Mouse (Mus musculus) c-Kit-negative CD71-positive TER-119-positive erythroid progenitor cells, embryonic 14.5 days (primary cell): ENCODE measurements around the gene Fam133b.
"Not testable (repeated sequence)": the region's sequence is repeated elsewhere in the genome, so short reads cannot be mapped to it uniquely, and the experiment has no call there.

ENCODE experiments used
- DNase-seq: peaks from one replicate; pipeline ENCODE4 v3.0.0-alpha.2; 2013; ENCODE audit warnings: low read depth, low spot score

Gene Fam133b

GRCm38 (mm10) chr5:3520493-3521359 is 22.9 kb upstream of the Fam133b start:
- no peak for DNase-seq

GRCm38 (mm10) chr5:3521741-3522140 is 21.9 kb upstream of the Fam133b start:
- DNase-seq: no peak

DNA sequence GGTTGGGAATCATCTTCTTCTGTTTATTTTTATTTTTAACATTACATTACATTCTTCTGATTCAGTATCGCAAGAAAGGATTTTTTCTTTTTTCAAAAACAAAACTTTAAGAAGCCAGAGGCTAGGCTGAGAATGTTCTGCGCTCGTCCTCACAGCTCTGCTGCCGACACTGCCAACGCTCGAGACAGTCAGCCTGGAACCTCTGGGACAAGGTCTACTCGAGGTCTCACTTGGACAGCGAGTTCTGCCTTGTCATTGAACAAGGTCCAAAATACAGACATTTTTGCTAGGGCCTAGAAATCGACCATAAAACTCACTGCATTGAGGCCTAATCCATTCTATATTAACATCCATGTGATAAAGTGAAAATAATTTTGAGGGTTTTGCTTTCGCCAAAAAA is 20.8 kb upstream of the Fam133b start:
- no peak for DNase-seq

DNA sequence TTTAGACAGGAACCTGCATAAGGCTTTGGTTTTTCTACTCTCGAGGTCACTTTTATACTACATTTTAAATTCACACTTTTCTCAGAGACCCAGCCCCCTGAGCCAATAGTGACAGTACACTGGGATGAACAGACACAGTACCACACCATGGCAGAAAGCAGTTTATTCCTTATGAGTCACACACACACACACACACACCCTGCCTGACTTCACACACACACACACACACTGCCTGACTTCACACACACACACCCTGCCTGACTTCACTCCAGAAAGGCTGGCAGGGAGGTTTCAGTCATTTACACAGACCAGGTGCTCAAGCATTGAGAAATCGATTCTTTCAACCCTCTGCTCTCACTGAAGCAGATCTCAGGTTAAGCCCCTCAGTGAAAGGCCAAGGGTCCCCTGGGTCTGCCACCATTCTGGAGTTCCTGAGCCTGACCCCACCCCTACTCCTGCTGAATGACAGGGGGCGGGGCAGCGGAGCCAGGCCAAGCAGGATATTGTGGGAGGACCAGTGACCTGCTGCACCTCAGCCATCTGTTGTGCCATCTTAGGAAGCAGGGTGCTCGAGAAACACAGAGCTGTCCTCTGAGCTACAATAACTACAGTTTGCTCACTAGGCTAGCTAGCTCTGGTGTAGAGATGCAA is 16.5 kb upstream of the Fam133b start:
- DNase-seq: no peak

DNA sequence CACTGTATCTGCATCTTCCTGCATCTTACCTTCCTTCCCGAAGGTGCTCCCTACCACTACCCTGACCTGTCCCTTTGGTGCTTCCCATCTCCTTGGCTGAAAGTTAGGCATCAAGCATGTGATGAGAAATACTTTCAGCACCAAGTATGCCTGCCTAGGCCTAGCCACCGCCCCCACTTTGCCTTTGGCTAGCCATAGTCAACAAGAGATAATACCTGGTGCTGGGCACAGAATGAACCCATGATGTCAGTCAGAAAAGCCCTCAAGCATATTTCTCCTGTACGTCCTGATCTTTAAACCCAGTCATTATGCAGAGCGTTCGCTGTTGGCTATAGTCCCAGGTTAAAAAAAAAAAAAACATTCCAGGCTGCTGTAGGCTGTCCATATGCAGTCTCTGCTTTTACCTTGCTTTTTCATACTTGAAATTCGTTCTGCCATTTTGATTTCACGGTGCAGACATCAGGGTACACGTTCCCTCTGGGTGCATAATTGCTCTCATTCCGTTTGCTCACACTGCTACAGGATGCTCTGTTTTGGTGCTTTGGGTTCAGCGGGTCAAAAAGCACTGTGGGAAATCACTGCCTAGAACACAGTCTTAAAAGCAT is 13.9 kb upstream of the Fam133b start:
- DNase-seq: no peak

- not testable (repeated sequence) for DNase-seq
Observed at GRCm38 (mm10) chr5:3532048-3532447, 11.6 kb upstream of the Fam133b start.

GRCm38 (mm10) chr5:3536592-3537212 is 6.9 kb upstream of the Fam133b start:
- no peak for DNase-seq

GRCm38 (mm10) chr5:3538505-3539472 is 4.8 kb upstream of the Fam133b start:
- DNase-seq: no peak

DNA sequence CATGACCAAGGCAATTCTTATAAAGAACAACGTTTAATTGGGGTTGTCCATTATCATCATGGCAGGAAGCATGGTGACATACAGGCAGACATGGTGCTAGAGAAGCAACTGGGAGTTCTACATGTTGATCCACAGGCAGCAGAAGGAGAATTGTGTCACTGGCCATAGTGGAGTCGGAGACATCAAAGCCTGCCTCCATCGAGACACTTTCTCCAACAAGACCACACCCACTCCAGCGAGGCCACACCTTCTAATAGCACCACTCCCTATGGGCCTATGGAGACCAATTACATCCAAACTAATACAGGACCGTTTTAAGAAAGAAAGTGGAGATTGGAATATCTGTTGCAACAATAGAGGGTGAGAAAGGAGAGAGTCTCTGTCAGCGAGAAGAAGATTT is 1.8 kb upstream of the Fam133b start:
- DNase-seq: no peak

DNA sequence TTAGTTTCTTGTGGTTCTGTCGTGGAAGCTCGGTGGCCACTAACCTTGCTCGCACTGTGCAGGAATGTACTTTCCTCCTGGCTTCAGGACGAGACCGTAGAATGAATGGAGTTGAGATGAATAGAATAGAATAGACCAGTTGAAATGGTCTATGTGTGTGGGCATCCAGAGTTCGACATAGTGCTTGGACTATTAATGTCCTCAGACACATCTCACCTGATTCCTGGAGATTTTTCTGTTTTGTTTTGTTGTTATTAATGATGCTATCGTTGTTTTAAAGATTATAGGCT is 792 bp downstream of the Fam133b start:
- no peak for DNase-seq

DNA sequence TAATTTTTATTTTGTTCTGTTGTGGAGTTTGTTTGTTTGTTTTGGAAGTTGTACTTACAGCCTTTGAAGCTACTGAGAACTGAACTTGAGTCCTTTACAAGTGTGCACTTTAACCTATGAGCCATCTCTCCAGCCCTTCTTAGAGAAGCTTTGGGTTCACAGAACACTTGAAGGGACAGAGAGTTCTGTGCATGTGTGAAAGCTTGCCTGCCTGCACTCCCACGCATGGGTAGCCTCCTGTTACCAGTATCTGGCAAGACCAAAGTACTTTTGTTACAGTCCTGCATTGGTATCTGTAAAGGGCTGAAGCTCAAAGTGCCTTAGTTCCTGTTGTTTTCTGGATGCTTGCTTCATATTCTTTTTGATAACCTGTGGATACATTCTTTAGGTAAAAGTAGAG is 2.6 kb downstream of the Fam133b start:
- no peak for DNase-seq

DNA sequence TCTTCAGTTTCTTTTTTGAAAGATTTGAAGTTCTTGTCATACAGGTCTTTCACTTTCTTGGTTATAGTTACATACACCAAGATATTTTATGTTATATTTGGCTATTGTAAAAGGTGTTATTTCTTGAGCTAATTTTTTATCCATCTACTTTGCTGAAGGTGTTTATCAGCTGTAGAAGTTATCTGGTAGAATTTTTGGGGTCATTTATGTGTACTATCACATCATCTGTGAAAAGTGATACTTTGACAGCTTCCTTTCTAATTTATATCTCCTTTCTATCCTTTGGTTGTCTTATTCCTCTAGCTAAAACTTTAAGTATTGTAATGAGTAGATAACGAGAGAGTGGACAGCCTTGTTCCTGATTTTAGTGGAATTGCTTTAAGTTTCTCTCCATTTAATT is 7.8 kb downstream of the Fam133b start:
- DNase-seq: no peak

- DNase-seq: no peak
Observed at GRCm38 (mm10) chr5:3554198-3554597, 10.6 kb downstream of the Fam133b start.

DNA sequence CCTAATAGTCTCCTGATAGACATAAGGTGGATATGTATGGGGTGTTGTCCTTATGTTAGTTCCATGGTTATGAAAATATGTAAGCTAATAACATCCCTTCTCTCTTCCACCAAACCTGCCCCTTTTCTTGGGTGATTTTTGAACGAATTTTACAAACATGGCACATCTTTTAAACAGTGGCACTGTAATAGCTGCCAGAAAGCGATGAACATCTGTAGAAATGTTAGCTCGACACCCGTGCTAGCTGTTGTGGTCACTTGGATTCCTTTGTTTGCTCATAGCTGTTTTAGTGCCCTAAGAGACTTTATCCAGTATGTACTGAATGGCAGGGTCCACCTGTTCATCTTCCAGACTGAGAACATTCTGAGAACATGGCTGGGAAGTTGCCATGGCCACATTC is 27.6 kb downstream of the Fam133b start, which contains the start of gene 1700109H08Rik:
Gene 1700109H08Rik, plus strand, starts transcription at position 301 of the 400 bp plus-strand sequence.
- no peak for DNase-seq

- no peak for DNase-seq
Observed at GRCm38 (mm10) chr5:3574825-3575224, 31.2 kb downstream of the Fam133b start.

- no peak for DNase-seq
Observed at GRCm38 (mm10) chr5:3577939-3578338, 34.3 kb downstream of the Fam133b start.

GRCm38 (mm10) chr5:3579066-3579465 is 35.4 kb downstream of the Fam133b start:
- no peak for DNase-seq

GRCm38 (mm10) chr5:3595693-3596398 is 52.2 kb downstream of the Fam133b start, which contains the start of gene Pex1:
Pex1 (plus strand) TSS chr5:3596066.
- peak; percentile 82 for DNase-seq

DNA sequence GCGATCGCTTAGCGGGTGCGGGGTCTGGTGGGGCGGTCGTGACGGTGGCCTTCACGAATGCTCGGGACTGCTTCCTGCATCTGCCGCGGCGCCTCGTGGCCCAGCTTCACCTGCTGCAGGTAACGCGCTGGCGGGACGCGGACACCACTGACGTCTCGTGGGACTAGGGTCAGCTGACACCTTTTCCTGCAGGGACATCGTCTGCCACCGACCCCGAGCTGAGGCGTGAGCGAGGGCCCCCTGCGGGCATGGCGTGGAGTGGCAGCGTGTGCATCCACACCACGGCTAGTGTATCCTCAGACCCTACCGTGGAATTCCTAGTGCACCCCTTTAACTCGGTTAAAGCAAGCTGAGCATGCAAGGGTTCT is 52.8 kb downstream of the Fam133b start, which contains the start of gene Rbm48:
Gene Rbm48, minus strand, starts transcription at position 187 of the 368 bp plus-strand sequence.
- peak; percentile 47 for DNase-seq

DNA sequence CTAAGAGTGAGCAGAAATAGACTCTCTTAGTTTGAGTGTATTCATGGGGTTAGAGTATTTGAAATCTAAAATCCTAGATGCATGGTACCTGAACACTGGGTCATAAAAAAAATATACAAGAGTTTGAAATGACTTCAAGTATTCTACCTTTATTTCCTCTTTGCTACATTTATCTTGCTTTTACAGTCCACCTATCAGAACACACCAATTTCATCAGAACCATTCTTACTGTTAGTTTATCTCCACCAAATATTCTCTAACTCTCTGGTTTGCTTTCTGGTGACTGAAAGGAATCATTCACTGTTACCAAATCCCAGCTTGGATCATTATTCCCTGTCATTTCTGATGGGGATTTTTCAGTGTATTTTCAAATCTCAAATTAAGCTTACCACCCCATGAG is 53.5 kb downstream of the Fam133b start:
- DNase-seq: no peak
